ENCODE assay signal across 8 mouse cellular contexts in the genomic region with DNA sequence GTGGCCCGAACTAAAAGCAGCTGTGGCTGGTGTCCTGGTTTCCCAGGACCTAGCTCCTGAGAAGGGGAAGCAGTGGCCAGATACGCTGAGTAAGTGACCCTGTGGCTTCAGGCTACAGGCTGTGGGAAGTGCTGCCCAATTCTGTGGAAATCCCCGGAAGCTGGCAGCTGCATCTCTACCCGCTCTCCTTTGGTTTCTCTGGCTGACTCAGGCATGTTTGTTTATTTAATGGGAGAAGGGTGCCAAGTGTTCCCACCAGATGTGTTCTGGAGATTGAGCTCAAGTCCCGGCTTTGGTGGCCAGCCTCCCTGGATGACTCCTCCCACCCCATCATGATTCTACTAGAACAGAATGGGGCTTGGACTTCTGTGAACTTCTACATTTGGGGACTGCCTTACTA. TPM values are rescaled to one million over a fixed set of nuclear protein-coding genes. Genes with fewer than 3 reads are reported as not detected.
DNase-seq lines count a peak whose midpoint lies in the region; ATAC-seq and TF ChIP-seq lines count a peak whose summit lies in the region.

No protein-coding gene starts in this region.

- no peaks in the 10 kb centered on the region for H3K4me1 ChIP-seq in forebrain, postnatal 0 days (ENCODE audit: insufficient read depth)
- no peaks in the 10 kb centered on the region for H3K4me1 ChIP-seq in forebrain, embryonic 11.5 days (replicated peaks; ENCODE audit: control insufficient read depth, insufficient read depth, low read length)

- no peak for TF ChIP-seq CTCF in forebrain, postnatal 0 days (IDR thresholded peaks at IDR 0.05; ENCODE audit: low read depth)

- no peaks in the 10 kb centered on the region; the same call in 1 of the 2 replicates for H3K27me3 ChIP-seq in forebrain, postnatal 0 days (ENCODE audit: insufficient read depth, low read length)
- H3K27me3 ChIP-seq in forebrain, embryonic 11.5 days (ENCODE audit: control insufficient read depth, insufficient read depth, low read length): peaks cover 2% of the 10 kb centered on the region; the same call in 1 of the 2 replicates

- DNase-seq in forebrain, postnatal 0 days: peak; percentile 22
- no peak for DNase-seq in forebrain, embryonic 11.5 days (ENCODE audit: low spot score)
- DNase-seq in adrenal gland, postnatal 10 days: peak; percentile 70
- DNase-seq in heart, adult 8-10 months (ENCODE audit: low spot score): peak; percentile 80
- peak; percentile 48 for DNase-seq in kidney, postnatal 10 days
- no peak for DNase-seq in thymus, adult 18-20 months
- DNase-seq in spleen, postnatal 14 days (ENCODE audit: low spot score in 2 of 2): no peak

- H3K27ac ChIP-seq in forebrain, postnatal 0 days (ENCODE audit: low read depth, low read length): no peak overlapping the region
- no peak overlapping the region for H3K27ac ChIP-seq in forebrain, embryonic 11.5 days (ENCODE audit: low read depth, low read length)

- no peak overlapping the region for H3K4me2 ChIP-seq in forebrain, postnatal 0 days (ENCODE audit: low read depth)
- H3K4me2 ChIP-seq in forebrain, embryonic 11.5 days (ENCODE audit: low read depth, low read length, severe bottlenecking): no peak overlapping the region

- H3K4me3 ChIP-seq in forebrain, postnatal 0 days (ENCODE audit: low read depth, low read length): no peak overlapping the region
- no peak overlapping the region for H3K4me3 ChIP-seq in forebrain, embryonic 11.5 days (ENCODE audit: low read depth, low read length)

- no peaks in the 10 kb centered on the region for H3K36me3 ChIP-seq in forebrain, postnatal 0 days (ENCODE audit: insufficient read depth)
- H3K36me3 ChIP-seq in forebrain, embryonic 11.5 days (ENCODE audit: control insufficient read depth, insufficient read depth, low read length): no peaks in the 10 kb centered on the region

- WGBS in forebrain, postnatal 0 days: 35% methylated on average over 5 of the region's 5 CpGs
- 48% methylated on average over 5 of the region's 5 CpGs for WGBS in forebrain, embryonic 11.5 days

- H3K9ac ChIP-seq in forebrain, postnatal 0 days: no peak overlapping the region
- no peak overlapping the region for H3K9ac ChIP-seq in forebrain, embryonic 11.5 days (ENCODE audit: low read length)

- peak; percentile 39; the same call in 1 of the 2 replicates for ATAC-seq in forebrain, postnatal 0 days
- no peak for ATAC-seq in forebrain, embryonic 11.5 days (replicated peaks; ENCODE audit: low FRiP score)
- peak; percentile 76 for ATAC-seq in megakaryocyte progenitor cell, adult 5-6 weeks (replicated peaks; ENCODE audit: poor library complexity)

- no peaks in the 10 kb centered on the region for H3K9me3 ChIP-seq in forebrain, postnatal 0 days (ENCODE audit: low read length)
- H3K9me3 ChIP-seq in forebrain, embryonic 11.5 days (ENCODE audit: control insufficient read depth, low read length): no peaks in the 10 kb centered on the region

RNA-seq across cellular contexts. Expression of a gene that starts 13.8 kb away (rescaled TPM):
- total RNA-seq in forebrain, postnatal 0 days (2014; rRNA removed): 3.5 and 5.7 TPM in 2 replicates
- 6.1 and 7.4 TPM in 2 replicates for polyA plus RNA-seq in forebrain, postnatal 0 days (2015; fragmentation: Nextera tagmentation; extraction: Ambion mirVana)
- 6.3 and 8.9 TPM in 2 replicates for polyA plus RNA-seq in forebrain, embryonic 11.5 days (2014; fragmentation: Nextera tagmentation; extraction: Ambion mirVana)
- 1 to 10 TPM; 4.8 to 5.9 TPM for total RNA-seq in adrenal gland, postnatal 10 days (2021)
- total RNA-seq in heart, adult 8-10 months (2022): 1 to 10 TPM; 4.4 to 5.4 (median 4.7) TPM
- 0.47 TPM in 1 of 2 replicates, not detected in the other for total RNA-seq in megakaryocyte progenitor cell, adult 5-6 weeks (2015)
- 0.41 and 0.87 TPM in 2 replicates for total RNA-seq in megakaryocyte progenitor cell, adult 5-6 weeks (2017)

Comparison
In these comparisons a context has a peak if more than half of its experiments do, and no peak if none do; other contexts are left out.
1. DNase-seq: peak in forebrain, postnatal 0 days (single experiment), adrenal gland, postnatal 10 days (single experiment), heart, adult 8-10 months (single experiment) and kidney, postnatal 10 days (single experiment); none in forebrain, embryonic 11.5 days (single experiment), thymus, adult 18-20 months (0 of 2) and spleen, postnatal 14 days (0 of 2).